Mouse (Mus musculus) adrenal gland, postnatal 36 days (tissue): ENCODE data around the gene Hacd2. TPM values are rescaled to one million over a fixed set of nuclear protein-coding genes. Genes with fewer than 3 reads are reported as not detected.

ENCODE experiments used
- DNase-seq, 2 experiments: peaks; one replicate each; pipeline ENCODE4 v3.0.0; 2021; ENCODE audit warnings: mixed read lengths in 1 of 2
- total RNA-seq, 2 experiments: library from RNA; stranded (reverse); gene quantifications; 2 replicates each; pipeline ENCODE4 v1.2.3; 2021

Hacd2 gene
- total RNA-seq, 2 experiments from 2014 or later = 49.2 to 52.9 TPM

DNA sequence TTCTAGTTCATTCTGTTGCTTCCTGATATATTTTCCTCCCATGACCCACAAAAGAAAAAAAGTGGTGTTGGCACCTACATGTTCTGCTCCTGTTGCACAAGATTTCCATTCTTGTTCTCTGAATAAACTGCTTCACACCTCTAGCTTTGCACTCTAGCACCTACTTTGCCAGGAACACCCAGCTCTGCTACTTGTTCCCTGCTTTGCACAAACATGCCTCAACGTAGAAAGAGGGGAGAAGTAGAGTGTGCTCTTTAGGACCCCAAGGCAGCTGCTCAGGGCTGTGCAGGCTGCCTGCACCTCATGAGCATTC is 32.9 kb downstream of the Hacd2 start:
- no peak for DNase-seq

DNA sequence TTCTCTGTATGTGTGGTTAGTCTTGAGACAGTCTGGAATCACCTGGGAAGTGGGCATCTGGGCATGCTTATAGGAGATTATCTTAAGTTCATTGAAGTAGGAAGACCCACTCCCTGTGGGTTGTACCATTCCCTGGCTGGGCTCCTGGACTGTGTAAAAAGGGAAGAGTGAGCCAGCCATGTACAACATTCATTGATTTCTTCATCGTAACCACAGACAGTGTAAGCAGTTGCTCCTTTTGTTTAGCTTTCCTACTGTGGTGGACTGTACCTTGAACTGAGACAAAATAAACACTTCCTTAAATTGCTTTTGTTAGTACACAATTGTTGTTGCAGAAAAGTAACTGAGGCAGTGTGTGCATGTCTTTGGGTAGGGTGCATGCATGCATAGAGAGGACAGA is 33.6 kb downstream of the Hacd2 start:
- DNase-seq = no peak

GRCm38 (mm10) chr16:35056306-35056705 is 34.1 kb downstream of the Hacd2 start:
- peak in 1 of 2 experiments; percentile 14 for DNase-seq

- no peak for DNase-seq
These were observed 34.6 kb downstream of the Hacd2 start for GRCm38 (mm10) chr16:35056786-35057185.

DNA sequence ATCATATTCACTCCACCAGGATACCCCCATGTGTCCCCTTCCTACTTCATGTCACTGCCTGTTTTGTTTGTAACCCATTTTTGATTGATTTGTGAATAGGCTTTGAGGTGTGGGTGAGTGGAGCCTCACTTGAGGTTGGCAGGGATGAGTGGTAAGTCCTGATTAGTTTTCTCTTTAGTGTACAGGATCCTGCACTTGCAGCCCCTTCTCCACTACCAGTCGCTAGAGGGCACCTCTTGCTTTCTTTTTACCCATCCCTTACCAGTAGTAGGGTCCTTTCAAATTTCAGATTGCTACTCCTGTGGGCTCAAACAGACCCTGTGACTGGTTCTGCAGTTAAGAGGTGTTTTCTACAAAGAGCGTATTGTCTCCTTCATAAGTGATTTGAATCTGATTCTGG is 38.8 kb downstream of the Hacd2 start:
- DNase-seq = peak in 1 of 2 experiments; percentile 36

GRCm38 (mm10) chr16:35065724-35066123 is 43.5 kb downstream of the Hacd2 start:
- no peak for DNase-seq

DNA sequence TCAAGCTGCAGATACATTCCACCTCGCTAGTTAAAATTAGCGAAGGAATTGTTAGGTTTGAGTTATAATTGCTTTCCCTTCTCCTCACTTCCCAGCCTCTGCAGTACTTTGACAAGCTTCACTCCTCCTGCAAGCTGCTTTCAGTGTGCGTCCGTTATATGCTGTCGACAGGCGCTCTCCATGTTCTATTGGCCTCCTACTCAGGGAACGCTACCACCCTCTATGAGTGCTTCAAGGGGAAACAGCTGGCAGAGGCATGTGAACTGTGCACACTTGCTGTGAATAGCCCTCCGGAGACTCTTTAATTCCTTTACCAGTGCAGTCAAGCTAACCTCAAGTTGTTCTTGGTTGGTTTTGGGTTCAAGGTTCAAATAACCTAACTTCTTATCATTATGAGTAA is 44.9 kb downstream of the Hacd2 start:
- no peak for DNase-seq

DNA sequence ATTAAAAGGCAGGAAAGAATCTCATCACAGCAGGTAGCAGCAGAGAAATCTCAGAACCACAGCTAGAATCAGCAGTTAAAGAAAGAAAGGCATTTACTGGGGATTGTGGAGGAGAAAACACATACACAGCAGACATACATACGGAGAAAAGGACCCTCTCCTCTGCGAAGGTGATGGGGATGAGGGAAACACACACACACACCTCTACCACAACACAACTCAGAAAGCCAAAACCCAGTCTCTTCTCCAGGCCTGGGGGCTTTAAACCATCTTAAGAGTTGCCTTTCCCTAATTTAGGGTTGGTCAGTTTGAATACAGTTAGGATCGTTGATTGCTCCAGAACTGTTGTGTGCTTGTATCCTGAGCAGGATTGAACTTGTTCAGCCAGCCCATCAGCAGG is 45.4 kb downstream of the Hacd2 start:
- no peak for DNase-seq

DNA sequence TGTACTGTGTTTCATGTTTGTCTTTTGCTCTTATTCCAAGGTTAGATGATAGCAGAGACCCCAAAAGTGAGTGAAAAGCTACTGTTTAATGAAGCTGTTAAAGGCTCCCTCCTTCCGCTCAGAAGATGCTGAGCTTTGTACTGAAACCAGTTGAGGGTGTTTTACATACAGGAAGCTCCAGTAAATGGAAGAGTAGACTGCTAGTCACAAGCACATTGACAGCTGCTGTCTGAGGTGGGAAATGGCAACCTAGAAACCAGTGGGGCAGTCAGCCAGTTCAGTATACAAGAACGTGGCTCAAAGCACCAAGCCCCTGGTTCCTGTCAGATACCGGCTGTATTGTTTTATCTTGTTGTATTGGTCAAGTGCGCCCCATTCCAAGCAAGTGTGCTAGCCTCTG is 46.7 kb downstream of the Hacd2 start:
- DNase-seq = no peak

GRCm38 (mm10) chr16:35074436-35074835 is 52.2 kb downstream of the Hacd2 start:
- DNase-seq = no peak

- no peak for DNase-seq
These were observed 53.4 kb downstream of the Hacd2 start for GRCm38 (mm10) chr16:35075643-35076042.

GRCm38 (mm10) chr16:35093500-35093899 is 71.3 kb downstream of the Hacd2 start:
- DNase-seq = no peak

GRCm38 (mm10) chr16:35097870-35098530 is 75.8 kb downstream of the Hacd2 start:
- DNase-seq = no peak

GRCm38 (mm10) chr16:35101751-35102420 is 79.7 kb downstream of the Hacd2 start:
- DNase-seq = no peak

DNA sequence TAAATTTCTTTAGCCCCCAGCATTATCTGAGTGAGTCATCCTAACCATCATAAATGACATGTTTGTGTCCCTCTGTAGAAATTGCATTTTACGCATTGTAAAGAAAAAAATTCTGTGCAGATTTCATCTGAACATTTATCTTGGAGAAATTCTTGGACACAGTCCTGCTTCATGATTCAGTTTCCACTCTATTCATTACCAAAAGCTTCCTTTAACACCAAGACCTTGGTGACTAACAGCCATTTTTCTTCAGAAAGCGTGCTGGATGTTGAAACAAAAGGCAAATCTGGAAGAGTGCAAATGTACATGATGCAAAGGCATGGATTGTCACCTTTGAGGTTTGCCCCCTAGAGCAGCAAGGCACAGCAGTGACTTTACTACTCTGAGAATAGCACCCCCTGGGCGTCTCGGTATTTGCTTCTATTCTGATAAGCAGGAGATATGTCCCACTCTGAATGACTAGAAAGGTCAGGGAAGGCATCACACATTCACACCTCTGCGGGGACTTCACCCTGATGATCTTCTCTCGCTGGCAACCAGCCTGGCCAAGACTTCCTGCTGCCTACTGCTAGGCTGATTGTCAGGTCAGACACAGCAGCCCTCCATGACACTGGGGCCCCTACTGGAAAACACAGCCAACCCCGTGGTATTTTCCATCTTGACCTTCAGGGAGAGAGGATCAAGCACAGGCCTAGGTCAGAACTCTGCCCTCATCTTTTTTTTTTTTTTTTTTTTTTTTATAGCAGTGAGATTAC is 80.8 kb downstream of the Hacd2 start:
- peak in 1 of 2 experiments; percentile 53 for DNase-seq

- no peak for DNase-seq
These were observed 85.8 kb downstream of the Hacd2 start for GRCm38 (mm10) chr16:35107985-35108384.

- DNase-seq = no peak
These were observed 86.9 kb downstream of the Hacd2 start for GRCm38 (mm10) chr16:35109156-35109555.

DNA sequence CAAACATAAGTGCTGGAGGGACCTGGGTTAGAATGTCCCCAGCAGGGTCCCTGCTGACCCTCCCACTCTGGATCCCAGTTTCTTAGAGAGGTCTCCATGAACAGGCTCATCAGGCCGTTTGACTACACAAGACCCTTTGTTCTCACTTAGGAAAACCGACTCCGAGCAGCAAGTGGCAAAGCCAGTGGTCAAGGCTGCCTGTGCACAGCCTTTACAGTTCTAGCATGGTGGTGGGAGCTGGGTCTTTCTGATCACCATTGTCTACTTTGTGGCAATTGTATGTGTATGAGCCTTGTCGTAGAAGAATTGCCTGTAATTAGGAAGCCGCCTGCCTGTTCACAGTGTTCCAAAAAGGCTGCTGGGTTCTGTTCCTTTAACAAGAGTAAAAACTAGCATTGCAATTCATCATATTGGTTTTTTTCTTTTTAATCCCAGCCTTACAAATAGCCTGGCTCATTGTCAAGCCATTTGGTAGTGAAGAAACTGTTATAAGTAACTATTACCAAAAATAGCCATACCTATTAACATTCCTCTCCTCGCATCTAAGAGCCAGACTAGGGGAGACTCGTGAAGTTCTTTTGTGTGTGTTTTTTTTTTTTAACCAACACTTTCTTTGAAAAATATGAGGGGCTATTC is 87.5 kb downstream of the Hacd2 start:
- DNase-seq = no peak

DNA sequence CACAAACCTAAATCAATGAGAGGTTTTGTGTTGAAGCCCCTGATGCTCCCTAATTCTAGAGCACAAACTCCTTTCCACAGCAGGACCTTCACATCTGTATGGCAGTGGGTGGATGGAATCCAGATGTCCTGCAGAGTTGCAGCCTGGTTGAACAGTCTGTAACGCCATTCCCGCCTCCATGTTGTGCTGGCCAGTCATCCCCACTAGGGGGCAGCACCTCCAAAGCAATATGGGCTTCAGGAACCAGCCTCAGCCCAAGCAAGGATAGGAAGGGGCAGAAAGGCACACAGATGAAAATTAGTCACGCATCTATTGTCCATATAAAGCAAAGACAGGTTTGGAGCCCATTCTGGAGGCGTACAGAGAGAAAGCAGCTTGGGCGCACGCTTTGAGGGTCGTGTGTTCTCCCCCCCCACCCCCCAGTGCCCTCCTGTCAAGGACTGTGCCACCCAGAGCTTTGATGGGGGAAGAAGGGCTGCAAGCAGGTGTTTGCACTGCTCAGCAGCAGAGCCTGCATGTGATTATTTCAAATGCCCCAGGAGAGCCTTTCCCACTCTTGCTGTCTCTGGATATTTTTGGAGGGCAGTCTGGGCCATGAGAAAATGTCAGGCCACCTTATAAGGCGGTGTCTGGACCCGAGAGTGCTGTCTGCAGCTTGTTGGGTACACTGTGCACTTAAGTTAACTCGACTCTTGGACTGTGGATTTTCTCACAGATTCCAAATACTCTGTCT is 88.3 kb downstream of the Hacd2 start:
- DNase-seq = peak; percentile 87 to 88

DNA sequence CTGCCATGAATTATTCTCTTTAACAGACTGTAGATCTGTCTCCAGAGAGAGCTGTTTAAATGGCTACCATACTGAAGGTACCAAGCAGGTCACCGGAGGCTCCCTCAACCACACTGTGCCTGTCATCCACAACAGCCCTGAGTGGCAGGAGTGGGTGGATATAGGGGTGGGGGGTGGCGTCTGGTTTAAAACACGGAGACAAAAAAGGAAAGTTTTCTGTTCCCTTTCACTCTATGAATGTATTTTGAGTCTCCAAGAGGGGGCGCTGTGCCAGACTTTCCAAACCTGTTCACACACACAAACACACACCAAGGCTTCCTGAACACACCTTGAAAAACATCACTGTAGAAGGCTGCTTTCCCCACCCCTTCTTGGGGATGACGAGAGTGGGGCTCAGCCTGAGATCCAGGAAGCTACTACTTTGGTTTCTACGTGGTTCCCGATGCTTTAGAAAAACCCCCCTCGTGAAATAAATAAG is 89.0 kb downstream of the Hacd2 start:
- peak in 1 of 2 experiments; percentile 28 for DNase-seq

DNA sequence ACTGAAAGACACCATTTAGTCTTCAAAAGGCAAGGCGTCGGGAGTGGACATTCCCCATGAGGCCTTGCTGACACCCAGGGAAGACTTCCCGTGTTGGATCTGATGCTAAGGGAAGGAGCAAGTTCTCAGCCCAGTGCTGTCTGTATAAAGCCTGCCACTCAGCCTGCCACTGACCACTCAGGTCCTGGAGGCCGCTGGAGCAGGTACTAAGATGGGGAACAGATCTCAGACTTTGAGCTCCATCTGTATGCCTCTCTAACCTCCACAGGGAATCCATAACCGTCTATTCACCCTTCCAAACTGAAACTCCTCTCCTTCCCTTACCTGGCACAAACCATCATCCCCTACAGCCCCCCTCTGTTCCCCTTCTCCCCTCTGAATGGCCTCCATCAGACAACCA is 91.3 kb downstream of the Hacd2 start:
- no peak for DNase-seq

- no peak for DNase-seq
These were observed 94.2 kb downstream of the Hacd2 start for GRCm38 (mm10) chr16:35116328-35116956.
